Mouse (Mus musculus): ENCODE measurements around the gene Aqp12. TPM values are rescaled to one million over a fixed set of nuclear protein-coding genes. Genes with fewer than 3 reads are reported as not detected.

Gene Aqp12
- total RNA-seq (2023): not detected

GRCm38 (mm10) chr1:93006061-93006460, at the start of gene Aqp12:
Gene Aqp12 (plus strand): TSS chr1:93006334.

Other genes with a start within 250 kb of the Aqp12 start
- gene Gpc1, start 174.7 kb upstream of the Aqp12 start, total RNA-seq (2023): 4.6 TPM
- 1.7 TPM for gene Ankmy1, start 103.4 kb upstream of the Aqp12 start, total RNA-seq (2023)
- gene Dusp28, start 99.4 kb upstream of the Aqp12 start, total RNA-seq (2023): 6.4 TPM
- gene Rnpepl1, start 95.6 kb upstream of the Aqp12 start, total RNA-seq (2023): 101 TPM
- 26.0 TPM for gene Capn10, start 72.0 kb upstream of the Aqp12 start, total RNA-seq (2023)
- gene Gpr35, start 55.5 kb upstream of the Aqp12 start, total RNA-seq (2023): 0.92 TPM
- gene Kif1a, start 95.6 kb downstream of the Aqp12 start, total RNA-seq (2023): not detected
- gene Agxt, start 128.9 kb downstream of the Aqp12 start, total RNA-seq (2023): not detected
- not detected for gene 2310007B03Rik, start 154.6 kb downstream of the Aqp12 start, total RNA-seq (2023)
- not detected for gene Crocc2, start 162.4 kb downstream of the Aqp12 start, total RNA-seq (2023)
- gene Sned1, start 229.5 kb downstream of the Aqp12 start, total RNA-seq (2023): 2.8 TPM